Mouse (Mus musculus) left cerebral cortex, postnatal 4 days (tissue): ENCODE measurements around the gene Celf2. TPM values are rescaled to one million over a fixed set of nuclear protein-coding genes. Genes with fewer than 3 reads are reported as not detected.

Source experiments
- DNase-seq: peaks from one replicate; pipeline ENCODE4 v3.0.0-alpha.2; 2022
- intact Hi-C: fragments of 180-260 bp; cut with DNase I; formaldehyde crosslinking; loops from one replicate; pipeline ENCODE4 v1.15.1; 2025
- total RNA-seq, 2 experiments: library from RNA; stranded (reverse); gene quantifications; 2 replicates each; pipeline ENCODE4 v1.2.3; 2021

Celf2 gene
- total RNA-seq, 2 experiments from 2014 or later = 705 to 801 TPM

GRCm38 (mm10) chr2:7089069-7089834 lies 420.1 kb downstream of the Celf2 start:
- intact Hi-C loops = no loop called here
- DNase-seq = peak; percentile 87

- DNase-seq = no peak
- intact Hi-C loops = no loop called here
These were observed 420.8 kb downstream of the Celf2 start for GRCm38 (mm10) chr2:7088536-7088935.

GRCm38 (mm10) chr2:7087480-7087879 lies 421.9 kb downstream of the Celf2 start:
- intact Hi-C loops = no loop called here
- peak; percentile 40 for DNase-seq

GRCm38 (mm10) chr2:7083489-7084090 lies 425.8 kb downstream of the Celf2 start:
- intact Hi-C loops = loop anchor here (5.0 kb wide), 1 partner anchor 201 kb away; no protein-coding TSS in a partner anchor
- DNase-seq = no peak

- intact Hi-C loops = loop anchor here (5.0 kb wide), 1 partner anchor 200 kb away; no protein-coding TSS in a partner anchor
- DNase-seq = no peak
These were observed 426.9 kb downstream of the Celf2 start for GRCm38 (mm10) chr2:7082376-7083025.

GRCm38 (mm10) chr2:7080794-7081783 lies 428.3 kb downstream of the Celf2 start:
- DNase-seq = peak; percentile 59
- intact Hi-C loops = loop anchor here (5.0 kb wide), 1 partner anchor 199 kb away; no protein-coding TSS in a partner anchor

GRCm38 (mm10) chr2:7080086-7080485 lies 429.3 kb downstream of the Celf2 start:
- intact Hi-C loops = loop anchor here (5.0 kb wide), 1 partner anchor 198 kb away; no protein-coding TSS in a partner anchor
- no peak for DNase-seq

- intact Hi-C loops = no loop called here
These were observed 430.0 kb downstream of the Celf2 start for GRCm38 (mm10) chr2:7079390-7079789.

GRCm38 (mm10) chr2:7073730-7074129 lies 435.6 kb downstream of the Celf2 start:
- no peak for DNase-seq
- intact Hi-C loops = no loop called here

More at GRCm38 (mm10) chr2:7079390-7079789, 430.0 kb downstream of the Celf2 start:
- peak; percentile 40 for DNase-seq

GRCm38 (mm10) chr2:7072344-7073265 lies 436.8 kb downstream of the Celf2 start:
- intact Hi-C loops = no loop called here
- DNase-seq = no peak

GRCm38 (mm10) chr2:7069458-7069857 lies 439.9 kb downstream of the Celf2 start:
- no peak for DNase-seq
- intact Hi-C loops = no loop called here

- intact Hi-C loops = no loop called here
- DNase-seq = no peak
These were observed 441.1 kb downstream of the Celf2 start for GRCm38 (mm10) chr2:7068281-7068680.

- no peak for DNase-seq
- intact Hi-C loops = no loop called here
These were observed 445.7 kb downstream of the Celf2 start for GRCm38 (mm10) chr2:7063574-7064192.

GRCm38 (mm10) chr2:7060490-7061105 lies 448.8 kb downstream of the Celf2 start:
- intact Hi-C loops = no loop called here
- peak; percentile 32 for DNase-seq

GRCm38 (mm10) chr2:7056401-7056800 lies 453.0 kb downstream of the Celf2 start:
- no peak for DNase-seq

GRCm38 (mm10) chr2:7055958-7056357 lies 453.4 kb downstream of the Celf2 start:
- DNase-seq = no peak
- intact Hi-C loops = no loop called here

More at GRCm38 (mm10) chr2:7056401-7056800, 453.0 kb downstream of the Celf2 start:
- intact Hi-C loops = no loop called here

GRCm38 (mm10) chr2:7051090-7051489 lies 458.3 kb downstream of the Celf2 start:
- DNase-seq = no peak
- intact Hi-C loops = no loop called here

- DNase-seq = no peak
- intact Hi-C loops = no loop called here
These were observed 463.2 kb downstream of the Celf2 start for GRCm38 (mm10) chr2:7046155-7046554.
